Mouse (Mus musculus) limb, embryonic 14.5 days (tissue): ENCODE measurements at regions not wholly inside any gene's neighbourhood (a gene's known extent, or its start where the extent isn't known, plus 50 kb on each side); places are given as distances from the start of the nearest gene placed in this dataset.

Experiments used
- ATAC-seq: fragments of 200-750 bp; cut with Nextera tagmentation; 2 replicates; pipeline ENCODE4 v1.8.0; 2017; ENCODE audit warnings: low read depth, moderate number of reproducible peaks, moderate TSS enrichment; ENCODE audit not compliant: low FRiP score
- DNase-seq: peaks from one replicate; pipeline ENCODE4 v3.0.0-alpha.2; 2015; ENCODE audit warnings: low spot score
- H3K27ac ChIP-seq: fragments of 300-500 bp; sonication (generic); replicated peaks from 2 replicates; pipeline ENCODE4 v1.5.1; 2014; ENCODE audit warnings: low read depth, mild to moderate bottlenecking, low read length, moderate library complexity, mixed read lengths
- H3K27me3 ChIP-seq: fragments of 300-500 bp; sonication (generic); 2 replicates; pipeline ENCODE4 v1.6.1; 2014; ENCODE audit warnings: low read length, mixed read lengths; ENCODE audit not compliant: control insufficient read depth, insufficient read depth
- H3K36me3 ChIP-seq: fragments of 300-500 bp; sonication (generic); 2 replicates; pipeline ENCODE4 v1.6.1; 2014; ENCODE audit warnings: mild to moderate bottlenecking, low read length, moderate library complexity, mixed read lengths; ENCODE audit not compliant: control insufficient read depth, insufficient read depth
- H3K4me1 ChIP-seq: fragments of 300-500 bp; sonication (generic); 2 replicates; pipeline ENCODE4 v1.6.1; 2014; ENCODE audit warnings: antibody characterized with exemption, low read length, mixed read lengths; ENCODE audit not compliant: control insufficient read depth, insufficient read depth
- H3K4me2 ChIP-seq: fragments of 300-500 bp; sonication (generic); replicated peaks from 2 replicates; pipeline ENCODE4 v1.6.1; 2014; ENCODE audit warnings: low read depth, mild to moderate bottlenecking, low read length, moderate library complexity; ENCODE audit not compliant: severe bottlenecking
- H3K4me3 ChIP-seq: fragments of 300-500 bp; sonication (generic); replicated peaks from 2 replicates; pipeline ENCODE4 v1.5.1; 2014; ENCODE audit warnings: low read length
- H3K9ac ChIP-seq: fragments of 300-500 bp; sonication (generic); 2 replicates; pipeline ENCODE4 v1.6.1; 2014; ENCODE audit warnings: mild to moderate bottlenecking, low read depth, low read length, moderate library complexity; ENCODE audit not compliant: severe bottlenecking
- H3K9me3 ChIP-seq: fragments of 300-500 bp; sonication (generic); 2 replicates; pipeline ENCODE4 v1.6.1; 2016; ENCODE audit warnings: low read length; ENCODE audit not compliant: control insufficient read depth
- POLR2A ChIP-seq: fragments of 200-500 bp; IDR thresholded peaks from 2 replicates; pipeline ENCODE4 v1.8.0; 2012; ENCODE audit warnings: inconsistent platforms, mild to moderate bottlenecking, moderate library complexity, borderline replicate concordance; ENCODE audit not compliant: insufficient read depth, insufficient read length; ENCODE audit errors: extremely low read depth
- WGBS: fragments of 180-500 bp; shearing (Covaris S2); extraction: QIAGEN DNeasy Blood & Tissue Kit; methylation state at CpG from one replicate; pipeline ENCODE4 v1.1.7; 2014; 5-methylcytosine and 5-hydroxymethylcytosine counted together

GRCm38 (mm10) chr15:93857336-93857901 is 261.7 kb upstream of the Prickle1 start:
- 22% methylated on average over 12 of the region's 12 CpGs for WGBS
- no peak for TF ChIP-seq POLR2A
- H3K4me1 ChIP-seq = peaks cover 17% of the 10 kb centered on the region
- peak; percentile 50; the same call in 1 of the 2 replicates for ATAC-seq
- no peak overlapping the region for H3K9ac ChIP-seq
- H3K27ac ChIP-seq = peak overlapping the region; percentile 6; the same call in 1 of the 2 replicates
- H3K9me3 ChIP-seq = no peaks in the 10 kb centered on the region
- H3K36me3 ChIP-seq = no peaks in the 10 kb centered on the region
- H3K27me3 ChIP-seq = no peaks in the 10 kb centered on the region
- peak; percentile 51 for DNase-seq
- no peak overlapping the region for H3K4me3 ChIP-seq
- peak overlapping the region; percentile 17; the same call in 1 of the 2 replicates for H3K4me2 ChIP-seq

- 51% methylated on average over 3 of the region's 3 CpGs for WGBS
- Histone ChIP-seq H3K27me3 (no peaks in the 10 kb centered on the region), H3K4me3 (no peak overlapping the region), H3K9me3 (no peaks in the 10 kb centered on the region), H3K4me1 (peaks cover 24% of the 10 kb centered on the region), H3K27ac (no peak overlapping the region), H3K9ac (no peak overlapping the region), H3K4me2 (no peak overlapping the region), H3K36me3 (no peaks in the 10 kb centered on the region)
- ATAC-seq (no peak), DNase-seq (peak; percentile 40)
- TF ChIP-seq POLR2A = no peak
These were observed 257.5 kb upstream of the Prickle1 start for GRCm38 (mm10) chr15:93853221-93853620.

GRCm38 (mm10) chr15:93852126-93852525 is 256.4 kb upstream of the Prickle1 start:
- 96% methylated on average over 4 of the region's 4 CpGs for WGBS
- Histone ChIP-seq H3K4me1 (peaks cover 19% of the 10 kb centered on the region), H3K36me3 (no peaks in the 10 kb centered on the region), H3K9ac (no peak overlapping the region), H3K4me3 (no peak overlapping the region), H3K27ac (no peak overlapping the region), H3K27me3 (no peaks in the 10 kb centered on the region), H3K4me2 (no peak overlapping the region), H3K9me3 (no peaks in the 10 kb centered on the region)
- no peak for TF ChIP-seq POLR2A
- DNase-seq (no peak), ATAC-seq (no peak)

- Histone ChIP-seq H3K27me3 (no peaks in the 10 kb centered on the region), H3K27ac (no peak overlapping the region), H3K4me1 (0 out of 2 replicates have a peak, but pooled peaks cover 10% of the 10 kb centered on the region), H3K9ac (no peak overlapping the region), H3K4me2 (no peak overlapping the region), H3K36me3 (no peaks in the 10 kb centered on the region), H3K4me3 (no peak overlapping the region), H3K9me3 (no peaks in the 10 kb centered on the region)
- DNase-seq (peak; percentile 40), ATAC-seq (no peak)
- WGBS = 29% methylated on average over 6 of the region's 6 CpGs
- no peak for TF ChIP-seq POLR2A
These were observed 254.7 kb upstream of the Prickle1 start for GRCm38 (mm10) chr15:93850388-93850787.

GRCm38 (mm10) chr15:93848830-93849229 is 253.1 kb upstream of the Prickle1 start:
- H3K27me3 ChIP-seq = no peaks in the 10 kb centered on the region
- no peak overlapping the region for H3K9ac ChIP-seq
- no peak overlapping the region for H3K4me3 ChIP-seq
- ATAC-seq (no peak), DNase-seq (no peak)
- 91% methylated on average over 4 of the region's 4 CpGs for WGBS
- H3K9me3 ChIP-seq = no peaks in the 10 kb centered on the region
- no peaks in the 10 kb centered on the region for H3K36me3 ChIP-seq
- H3K4me2 ChIP-seq = no peak overlapping the region
- no peak overlapping the region for H3K27ac ChIP-seq
- no peak for TF ChIP-seq POLR2A
- 0 out of 2 replicates have a peak, but pooled peaks cover 10% of the 10 kb centered on the region for H3K4me1 ChIP-seq
